In genomic region chrX:102660712-102661111, GRCm38 (mm10) we compare ENCODE assay signal across 9 mouse cellular contexts. TPM values are rescaled to one million over a fixed set of nuclear protein-coding genes. Genes with fewer than 3 reads are reported as not detected.
DNase-seq lines count a peak whose midpoint lies in the region; ATAC-seq and TF ChIP-seq lines count a peak whose summit lies in the region.
"Had no signal": no experiment of that assay in that cellular context is flagged by ENCODE, and none has a peak within 500 bp of the region (broad histone marks: within the 10 kb centered on the region; RNA-seq: fewer than 3 reads in every experiment).

No protein-coding gene starts in this region.

- H3K27ac ChIP-seq in gastrocnemius, adult 2 months, result peak overlapping the region; percentile 79
- H3K27ac ChIP-seq in neural tube, embryonic 15.5 days (replicated peaks), result no peak overlapping the region

- 32% methylated on average over 3 of the region's 3 CpGs for WGBS in lung, adult 2 months
- WGBS in neural tube, embryonic 15.5 days, result 19% methylated on average over 3 of the region's 3 CpGs

- no peak for TF ChIP-seq POLR2A in lung, adult 2 months (IDR thresholded peaks at IDR 0.05; ENCODE audit: borderline replicate concordance, extremely low read depth, low read depth, low read length)

- DNase-seq in gastrocnemius, adult 2 months, result no peak
- DNase-seq in gastrocnemius, postnatal 25 days, result no peak
- DNase-seq in lung, adult 18-20 months, result peak; percentile 7 to 10
- no peak for DNase-seq in lung, adult 2 months
- DNase-seq in c-Kit-positive CD71-positive TER-119-positive erythroid progenitor cells, embryonic 14.5 days (ENCODE audit: low spot score), result peak; percentile 0
- peak; percentile 54 for DNase-seq in lung, postnatal 36 days
- no peak for DNase-seq in adrenal gland, adult 8-10 months

- intact Hi-C loops in gastrocnemius, adult 2 months (cut with DNase I), result no loop called here

- TF ChIP-seq CTCF in gastrocnemius, adult 2 months (IDR thresholded peaks at IDR 0.05), result peak; percentile 66
- TF ChIP-seq CTCF in lung, adult 2 months (IDR thresholded peaks at IDR 0.05; ENCODE audit: insufficient read depth, low read length), result no peak

- no peaks in the 10 kb centered on the region for H3K36me3 ChIP-seq in neural tube, embryonic 15.5 days

- no peak overlapping the region for H3K4me2 ChIP-seq in neural tube, embryonic 15.5 days

- no peaks in the 10 kb centered on the region for H3K27me3 ChIP-seq in neural tube, embryonic 15.5 days (replicated peaks)

- ATAC-seq in neural tube, embryonic 15.5 days (ENCODE audit: low FRiP score), result no peak

- no peaks in the 10 kb centered on the region for H3K9me3 ChIP-seq in neural tube, embryonic 15.5 days (replicated peaks)

- no peak overlapping the region for H3K4me3 ChIP-seq in gastrocnemius, adult 2 months
- no peak overlapping the region for H3K4me3 ChIP-seq in lung, adult 2 months (replicated peaks; ENCODE audit: extremely low read depth, low read depth, low read length)
- no peak overlapping the region for H3K4me3 ChIP-seq in neural tube, embryonic 15.5 days (replicated peaks)

- no peak overlapping the region for H3K9ac ChIP-seq in neural tube, embryonic 15.5 days (replicated peaks)

- no peaks in the 10 kb centered on the region for H3K4me1 ChIP-seq in lung, adult 2 months (ENCODE audit: control insufficient read depth, insufficient read depth, low read length)
- no peaks in the 10 kb centered on the region for H3K4me1 ChIP-seq in neural tube, embryonic 15.5 days

RNA-seq across cellular contexts. Expression of gene Phka1, which starts 16.7 kb away (rescaled TPM):
- total RNA-seq in gastrocnemius, adult 2 months (2021), result 100 to 1,000 TPM; 366 to 727 TPM
- 100 to 1,000 TPM; 363 to 425 TPM for total RNA-seq in gastrocnemius, postnatal 25 days (2021)
- 6.6 and 9.1 TPM in 2 replicates for polyA plus RNA-seq in lung, adult 2 months (2012; rRNA removed)
- polyA plus RNA-seq in neural tube, embryonic 15.5 days (2015; fragmentation: Nextera tagmentation; extraction: Ambion mirVana), result 9.1 and 9.7 TPM in 2 replicates
- 10 to 100 TPM; 14.8 to 22.7 (median 19.0) TPM for total RNA-seq in adrenal gland, adult 8-10 months (2022)

RNA-seq across cellular contexts. Expression of gene Gm3880, which starts 26.1 kb away (rescaled TPM):
- total RNA-seq in gastrocnemius, adult 2 months (2021), result not detected
- not detected for total RNA-seq in gastrocnemius, postnatal 25 days (2021)
- not detected in 2 replicates for polyA plus RNA-seq in lung, adult 2 months (2012; rRNA removed)
- not detected in 2 replicates for polyA plus RNA-seq in neural tube, embryonic 15.5 days (2015; fragmentation: Nextera tagmentation; extraction: Ambion mirVana)
- not detected for total RNA-seq in adrenal gland, adult 8-10 months (2022)
- total RNA-seq: layer of hippocampus, postnatal 36 days had no signal

RNA-seq across cellular contexts. Expression of gene Gm9112, which starts 46.7 kb away (rescaled TPM):
- not detected for total RNA-seq in gastrocnemius, adult 2 months (2021)
- total RNA-seq in gastrocnemius, postnatal 25 days (2021), result not detected
- not detected in 2 replicates for polyA plus RNA-seq in lung, adult 2 months (2012; rRNA removed)
- polyA plus RNA-seq in neural tube, embryonic 15.5 days (2015; fragmentation: Nextera tagmentation; extraction: Ambion mirVana), result not detected in 2 replicates
- total RNA-seq in adrenal gland, adult 8-10 months (2022), result not detected
- total RNA-seq: layer of hippocampus, postnatal 36 days had no signal

RNA-seq across cellular contexts. Expression of gene Dmrtc1b, which starts 47.0 kb away (rescaled TPM):
- total RNA-seq in gastrocnemius, adult 2 months (2021), result not detected
- not detected for total RNA-seq in gastrocnemius, postnatal 25 days (2021)
- not detected in 2 replicates for polyA plus RNA-seq in lung, adult 2 months (2012; rRNA removed)
- polyA plus RNA-seq in neural tube, embryonic 15.5 days (2015; fragmentation: Nextera tagmentation; extraction: Ambion mirVana), result not detected in 2 replicates
- total RNA-seq in adrenal gland, adult 8-10 months (2022), result not detected
- total RNA-seq: layer of hippocampus, postnatal 36 days had no signal

Comparison
In these comparisons a context has a peak if more than half of its experiments do, and no peak if none do; other contexts are left out.
1. DNase-seq: peak in lung, adult 18-20 months (2 of 2), c-Kit-positive CD71-positive TER-119-positive erythroid progenitor cells, embryonic 14.5 days (single experiment) and lung, postnatal 36 days (single experiment); none in gastrocnemius, adult 2 months (single experiment), gastrocnemius, postnatal 25 days (single experiment), lung, adult 2 months (single experiment) and adrenal gland, adult 8-10 months (single experiment).
2. RNA of gene Phka1, which starts 16.7 kb away (total RNA-seq): 366 to 727 TPM in gastrocnemius, adult 2 months and 363 to 425 TPM in gastrocnemius, postnatal 25 days; 14.8 to 22.7 TPM in adrenal gland, adult 8-10 months; every median in the first group is over 10 times any median in the second.